Mouse (Mus musculus) neural tube, embryonic 14.5 days (tissue): ENCODE measurements around the gene Ddah1. TPM values are rescaled to one million over a fixed set of nuclear protein-coding genes. Genes with fewer than 3 reads are reported as not detected.

Experiments used
- polyA plus RNA-seq: library from polyadenylated mRNA; unstranded; fragments of >200 nt; fragmentation: Nextera tagmentation; extraction: Ambion mirVana; gene quantifications from 2 replicates; pipeline ENCODE4 v1.2.1, GENCODE M21; 2014

Ddah1 gene
- polyA plus RNA-seq, 1 experiment from 2014 or later, result 98.8 TPM

Other genes with a start within 250 kb of the Ddah1 start
- 29.9 and 32.4 TPM in 2 replicates for gene Znhit6, start 182.5 kb upstream of the Ddah1 start, polyA plus RNA-seq
- 1.9 and 4.5 TPM in 2 replicates for gene Ccn1, start 108.7 kb upstream of the Ddah1 start, polyA plus RNA-seq
- 34.5 and 40.9 TPM in 2 replicates for gene Bcl10, start 164.1 kb downstream of the Ddah1 start, polyA plus RNA-seq
- gene 2410004B18Rik, start 179.3 kb downstream of the Ddah1 start, polyA plus RNA-seq, result 78.1 and 80.3 TPM in 2 replicates
- gene Syde2, start 229.2 kb downstream of the Ddah1 start, polyA plus RNA-seq, result 0.62 and 1.1 TPM in 2 replicates